Mouse (Mus musculus) heart, postnatal 25 days (tissue): ENCODE measurements around the gene Etl4. TPM values are rescaled to one million over a fixed set of nuclear protein-coding genes. Genes with fewer than 3 reads are reported as not detected.
"Not testable (repeated sequence)": the region's sequence is repeated elsewhere in the genome, so short reads cannot be mapped to it uniquely, and the experiment has no call there.

Experiments used
- DNase-seq: peaks from one replicate; pipeline ENCODE4 v3.0.0; 2022; ENCODE audit warnings: low spot score
- intact Hi-C: fragments of 180-260 bp; cut with DNase I; formaldehyde crosslinking; loops from one replicate; pipeline ENCODE4 v1.15.1; 2025
- total RNA-seq, 2 experiments: library from RNA; stranded (reverse); gene quantifications; 2 replicates each; pipeline ENCODE4 v1.2.3; 2021

Etl4 gene
- total RNA-seq, 2 experiments from 2014 or later = 36.9 to 40.8 TPM

DNA sequence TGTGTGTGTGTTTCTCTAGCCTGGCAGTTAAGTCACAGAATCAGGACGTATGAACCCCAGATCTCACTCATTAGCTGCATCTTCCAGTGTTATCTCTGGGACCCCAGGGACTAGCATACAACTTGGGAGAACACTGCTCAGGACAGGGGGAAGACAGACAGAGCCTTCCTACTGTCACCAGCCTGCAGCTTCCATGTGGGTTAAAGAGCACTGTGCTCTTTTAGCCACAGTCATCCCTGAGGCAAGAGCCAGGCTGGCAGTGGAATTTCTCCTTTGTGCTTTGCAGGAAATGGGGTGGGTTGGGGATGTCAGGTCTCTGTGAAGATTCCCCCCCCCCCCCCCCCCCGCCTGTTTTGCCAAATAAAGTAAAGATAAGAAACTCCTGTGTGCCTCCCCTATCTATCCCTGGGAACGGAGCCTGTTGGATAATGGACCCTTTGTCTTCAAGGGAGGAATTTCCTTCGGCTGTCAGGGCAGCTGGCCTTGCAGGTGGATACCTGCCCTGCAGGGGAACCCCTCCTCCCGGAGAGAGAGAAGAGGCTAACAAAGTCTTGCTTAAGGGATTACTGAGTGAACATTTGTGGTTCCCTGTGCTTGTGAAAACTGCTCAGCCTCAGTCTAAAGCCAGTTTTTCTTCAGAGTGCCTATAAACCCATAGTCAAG, 755.9 kb downstream of the Etl4 start:
- no peak for DNase-seq
- intact Hi-C loops = loop anchor here (5.0 kb wide), 1 partner anchor 143 kb away; no protein-coding TSS in a partner anchor

DNA sequence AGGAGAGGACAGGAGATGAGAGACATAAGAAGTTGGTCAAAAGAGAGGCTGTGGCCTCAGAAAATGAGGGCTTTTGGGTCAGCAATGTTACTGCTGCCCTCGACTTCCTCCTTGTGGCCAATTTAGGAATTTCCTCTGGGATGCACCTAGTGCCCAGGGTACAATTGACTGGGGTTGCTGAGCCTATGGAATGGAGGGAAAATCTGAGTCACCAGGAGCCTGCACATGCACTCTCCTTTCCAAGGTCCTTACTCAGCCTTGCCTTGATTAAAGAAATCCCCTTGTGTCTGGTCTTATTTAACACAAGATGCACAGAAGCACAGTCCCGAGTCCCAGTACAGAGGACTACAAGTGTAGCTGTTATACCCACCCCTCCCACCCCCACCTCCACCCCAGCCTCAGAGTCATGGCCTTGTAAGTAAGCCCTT, 756.5 kb downstream of the Etl4 start:
- intact Hi-C loops = loop anchor here (5.0 kb wide), 1 partner anchor 144 kb away; no protein-coding TSS in a partner anchor
- no peak for DNase-seq

DNA sequence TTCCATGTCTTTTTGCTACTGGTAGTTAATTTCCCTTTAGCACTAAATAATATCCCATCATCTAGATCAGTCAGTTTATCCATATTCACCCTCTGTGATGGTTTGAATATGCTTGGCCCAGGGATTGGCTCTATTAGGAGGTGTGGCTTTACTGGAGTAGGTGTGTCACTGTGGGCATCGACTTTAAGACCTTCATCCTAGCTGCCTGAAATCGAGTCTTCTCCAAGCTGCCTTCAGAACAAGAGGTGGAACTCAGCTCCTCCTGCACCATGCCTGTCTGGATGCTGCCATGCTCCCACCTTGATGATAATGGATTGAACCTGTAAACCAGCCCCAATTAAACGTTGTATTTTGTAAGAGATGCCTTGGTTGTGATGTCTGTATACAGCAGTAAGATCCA, 758.3 kb downstream of the Etl4 start:
- intact Hi-C loops = loop anchor here (5.0 kb wide), 1 partner anchor 146 kb away; no protein-coding TSS in a partner anchor
- DNase-seq = no peak

DNA sequence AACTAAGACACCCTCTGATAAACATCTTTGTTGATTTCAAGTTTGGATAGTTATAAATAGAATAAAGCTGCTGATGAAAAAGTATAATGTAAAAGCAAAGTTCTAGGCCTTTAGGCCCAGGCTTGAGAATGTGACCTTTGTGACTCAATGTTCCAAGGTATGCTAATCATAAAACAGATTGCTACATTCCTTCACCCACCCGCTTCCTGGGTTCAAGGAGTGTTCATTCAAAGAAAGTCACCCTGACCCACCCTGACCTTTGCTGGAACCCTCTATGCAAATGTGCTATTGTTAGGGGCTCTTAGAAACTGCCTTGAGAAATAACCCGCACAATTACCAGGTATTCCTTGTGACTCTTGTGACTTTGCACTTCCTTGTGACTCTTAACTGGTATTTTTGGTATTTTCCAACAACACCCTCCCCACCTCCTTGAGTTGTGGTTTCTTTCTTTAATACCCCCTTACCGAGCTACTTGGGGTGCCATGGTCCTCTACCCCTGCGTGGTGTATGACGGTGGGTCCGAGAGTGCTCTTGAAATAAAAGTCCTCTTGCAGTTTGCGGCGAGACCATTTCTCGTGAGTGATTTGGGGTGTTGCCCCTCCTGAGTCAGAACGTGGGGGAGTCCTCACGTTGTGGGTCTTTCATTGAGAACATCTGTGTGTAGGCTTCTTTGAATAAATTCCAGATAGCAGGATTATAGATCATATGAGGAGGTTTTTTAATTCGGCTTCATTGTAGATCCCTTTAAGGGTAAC, 758.9 kb downstream of the Etl4 start:
- not testable (repeated sequence) for DNase-seq
- intact Hi-C loops = loop anchor here (5.0 kb wide), 1 partner anchor 146 kb away; no protein-coding TSS in a partner anchor

DNA sequence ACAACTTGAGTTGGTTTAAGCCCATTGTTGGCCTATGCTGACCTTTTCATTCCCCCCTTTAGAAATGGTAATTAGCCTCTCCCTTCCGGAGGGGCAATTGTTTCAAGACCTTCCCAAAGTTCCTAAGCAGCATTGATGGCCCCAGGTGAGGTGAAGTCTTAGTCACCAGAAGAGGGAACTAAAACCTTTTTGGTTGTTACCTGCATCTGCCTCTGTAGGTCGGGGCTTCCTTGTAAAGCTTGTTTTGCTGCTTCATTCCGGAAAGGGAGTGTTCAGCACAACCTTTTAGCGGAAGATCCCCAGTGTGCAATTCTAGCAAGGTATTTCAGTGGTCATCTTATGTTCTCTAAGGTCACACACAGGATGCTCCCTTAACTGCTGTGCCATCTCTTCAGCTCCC, 759.8 kb downstream of the Etl4 start:
- intact Hi-C loops = loop anchor here (5.0 kb wide), 1 partner anchor 147 kb away; no protein-coding TSS in a partner anchor

DNA sequence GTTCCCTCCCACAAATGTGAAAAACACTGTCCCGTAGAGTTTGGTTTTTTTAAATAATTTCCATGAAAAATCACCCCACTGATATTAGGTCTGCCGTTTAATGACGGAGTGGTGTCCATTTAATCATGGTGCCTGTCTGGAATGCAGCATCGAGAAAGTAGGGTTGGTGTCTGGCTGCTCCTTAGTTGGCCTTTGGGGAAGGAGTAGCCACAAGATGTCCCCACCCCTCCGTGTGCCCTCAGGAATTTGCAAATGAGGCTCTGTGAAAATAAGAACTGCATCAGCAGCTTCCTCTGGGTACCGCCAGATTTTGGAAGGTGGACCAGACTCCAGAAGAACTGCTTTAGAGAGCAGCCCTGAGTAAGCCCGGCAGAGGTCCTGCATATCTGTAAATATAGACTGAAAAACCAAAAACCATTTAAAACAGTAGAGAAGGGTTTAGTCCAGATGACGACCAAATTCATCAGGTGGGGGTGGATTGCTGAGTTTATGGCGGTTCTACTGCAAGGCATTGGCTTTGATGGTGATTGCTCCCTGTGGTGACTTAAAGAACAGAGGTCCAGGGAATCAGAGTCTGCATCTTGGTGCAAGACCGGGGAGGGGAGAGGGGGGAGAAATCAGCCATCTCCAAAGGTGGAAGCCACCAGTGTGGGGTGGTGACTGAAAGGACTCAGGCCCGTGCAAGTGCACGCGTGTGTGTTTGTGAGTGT, 762.1 kb downstream of the Etl4 start:
- intact Hi-C loops = loop anchor here (2.0 to 10.0 kb wide), 3 partner anchors 106 to 395 kb away; no protein-coding TSS in a partner anchor
- DNase-seq = no peak

More for the DNA sequence above, 759.8 kb downstream of the Etl4 start:
- DNase-seq = no peak

DNA sequence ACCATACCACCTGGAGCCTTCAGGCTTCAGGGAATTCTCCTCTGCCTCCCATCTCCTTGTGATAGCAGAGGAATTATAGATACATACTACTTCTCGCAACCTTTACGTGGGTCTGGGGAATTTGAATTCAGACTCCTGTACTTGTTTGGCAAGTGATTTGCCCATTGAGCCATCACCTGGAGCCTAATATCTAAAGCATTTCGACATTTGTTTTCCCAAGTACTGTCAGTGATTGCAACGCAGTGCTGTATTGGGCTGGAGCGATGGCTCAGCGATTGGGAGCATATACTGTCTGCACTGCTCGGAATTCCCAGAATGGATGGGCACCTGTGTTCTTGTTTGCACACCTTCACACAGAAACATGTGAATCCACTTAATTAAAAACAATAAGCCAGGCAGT, 762.7 kb downstream of the Etl4 start:
- DNase-seq = no peak
- intact Hi-C loops = loop anchor here (2.0 to 10.0 kb wide), 3 partner anchors 105 to 395 kb away; no protein-coding TSS in a partner anchor

DNA sequence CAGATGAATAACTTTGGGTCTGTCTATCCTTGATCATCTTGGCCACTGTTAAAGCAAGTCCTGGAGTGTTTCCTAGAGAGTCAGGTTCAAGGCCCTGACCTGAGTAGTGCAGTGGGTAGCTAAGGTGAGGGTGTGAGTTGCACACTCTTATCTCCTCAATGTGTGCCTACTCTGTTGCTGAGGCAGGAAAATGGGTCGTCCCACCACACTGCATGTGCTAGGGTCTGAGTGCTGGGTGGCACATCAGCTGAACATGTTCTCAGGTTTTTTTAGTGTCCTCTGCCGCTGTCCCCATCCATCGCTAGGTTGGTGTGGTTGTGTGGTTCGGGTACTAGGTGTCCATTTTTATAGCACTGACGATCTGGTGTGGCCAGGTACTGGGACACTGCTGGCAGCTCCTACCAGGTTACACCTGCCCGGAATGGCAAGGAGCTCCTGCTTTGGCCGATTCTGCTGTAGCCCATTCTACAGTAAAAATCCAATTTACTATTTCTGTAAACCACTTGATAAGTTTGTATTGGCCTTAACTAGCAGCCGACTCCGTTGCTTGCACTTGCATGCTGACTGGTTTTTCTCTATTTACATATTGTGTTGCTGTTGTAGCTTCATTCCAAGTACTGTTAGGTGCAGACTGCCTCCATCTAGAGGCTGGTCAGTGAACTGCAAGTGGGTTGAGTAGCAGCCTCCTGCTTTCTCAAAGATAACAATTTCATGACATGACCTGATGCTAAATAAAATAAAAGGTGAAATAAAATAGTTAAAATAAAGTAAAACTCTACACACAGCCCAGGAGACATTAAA, 763.4 kb downstream of the Etl4 start:
- intact Hi-C loops = loop anchor here (2.0 to 10.0 kb wide), 3 partner anchors 104 to 396 kb away; no protein-coding TSS in a partner anchor
- no peak for DNase-seq

DNA sequence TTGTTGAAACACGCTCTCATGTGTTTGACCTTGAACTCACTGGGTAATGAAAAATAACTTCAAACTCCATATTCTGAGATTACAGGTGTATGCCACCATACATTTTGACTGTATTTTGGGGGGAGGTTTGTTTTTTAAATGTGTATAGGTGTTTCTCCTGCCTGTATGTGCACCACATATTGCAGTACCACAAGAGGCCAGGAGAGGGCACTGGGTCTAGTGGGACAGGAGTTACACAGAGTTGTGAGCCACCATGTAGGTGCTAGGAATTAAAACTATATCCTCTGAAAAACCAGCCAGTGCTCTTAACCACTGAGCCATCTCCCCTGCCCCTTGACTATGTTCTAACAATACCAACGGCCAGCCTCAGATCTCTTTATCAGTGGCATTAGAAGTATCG, 766.8 kb downstream of the Etl4 start:
- no peak for DNase-seq
- intact Hi-C loops = loop anchor here (10.0 kb wide), 1 partner anchor 182 kb away; no protein-coding TSS in a partner anchor

DNA sequence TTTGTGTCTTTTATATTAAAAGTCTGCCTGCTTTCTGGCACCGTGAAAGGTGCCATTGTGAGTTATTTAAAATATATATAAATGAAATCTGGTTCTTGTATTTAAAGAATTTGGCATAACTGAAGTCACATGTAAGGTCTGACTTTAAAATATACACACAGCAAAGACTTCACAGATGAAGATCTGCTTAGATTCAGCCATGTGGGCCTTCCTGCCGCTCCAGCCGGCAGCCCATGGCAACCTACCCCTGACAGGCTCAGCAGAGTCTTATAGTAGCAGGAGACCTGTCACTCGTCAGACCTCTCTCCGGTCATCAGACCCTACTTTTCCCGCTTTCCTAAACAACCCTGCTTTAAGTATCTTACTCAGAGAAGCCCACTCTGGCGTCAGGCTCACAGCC, 769.2 kb downstream of the Etl4 start:
- intact Hi-C loops = loop anchor here (10.0 kb wide), 1 partner anchor 184 kb away; no protein-coding TSS in a partner anchor
- DNase-seq = no peak

DNA sequence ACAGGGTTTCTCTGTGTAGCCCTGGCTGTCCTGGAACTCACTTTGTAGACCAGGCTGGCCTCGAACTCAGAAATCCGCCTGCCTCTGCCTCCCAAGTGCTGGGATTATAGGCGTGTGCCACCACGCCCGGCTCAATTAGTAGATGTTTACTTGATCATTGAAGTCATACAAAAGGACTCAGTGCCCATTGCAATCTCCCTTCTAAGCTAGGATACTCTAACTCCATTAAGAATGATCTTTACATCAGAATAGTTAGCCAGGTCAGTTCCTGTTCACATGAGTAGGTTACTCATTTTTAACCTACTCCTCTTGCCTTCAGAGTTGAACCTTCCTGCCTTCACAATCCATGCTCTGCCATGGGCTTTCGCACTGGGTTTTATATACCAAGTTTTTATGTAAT, 772.6 kb downstream of the Etl4 start:
- DNase-seq, intact Hi-C loops: not testable (repeated sequence)

DNA sequence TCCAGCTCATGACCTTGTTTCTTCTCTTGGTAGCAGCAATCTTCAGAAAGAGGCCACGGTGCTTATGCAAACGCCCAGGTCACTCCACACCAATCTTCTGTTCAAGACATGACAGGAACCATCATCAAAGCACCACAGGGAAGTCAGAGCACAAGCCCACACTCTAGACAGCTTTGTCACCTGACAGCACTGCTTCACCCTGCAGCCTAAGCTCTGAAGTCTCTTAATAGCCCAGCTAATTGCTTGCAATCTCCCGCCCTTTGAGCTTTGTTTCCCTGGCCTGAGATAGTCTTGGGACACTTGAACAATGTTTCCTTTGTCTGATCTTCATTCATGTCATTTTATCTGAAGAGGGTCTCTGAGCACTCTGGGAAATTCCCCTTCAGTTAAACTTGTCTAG, 779.8 kb downstream of the Etl4 start:
- DNase-seq = no peak
- intact Hi-C loops = no loop called here

DNA sequence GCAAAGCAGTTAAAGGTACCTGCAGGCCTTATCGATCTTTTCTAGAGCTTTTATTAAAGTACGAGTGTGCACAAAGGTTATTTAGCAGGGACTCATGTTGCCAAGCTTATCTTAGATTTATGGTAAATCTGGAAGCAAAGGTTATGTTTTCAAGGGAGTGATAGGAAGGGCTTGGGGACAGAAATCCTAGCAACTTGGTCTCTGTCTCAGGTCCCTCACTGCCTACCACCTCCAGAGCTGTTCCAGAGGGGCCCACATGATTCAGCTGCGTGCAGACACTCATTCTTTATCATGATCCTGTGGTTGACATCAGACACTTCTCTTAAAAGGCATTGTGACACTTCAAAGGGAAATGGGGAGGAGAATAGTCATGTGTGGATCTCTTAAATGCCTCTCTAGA, 783.3 kb downstream of the Etl4 start:
- DNase-seq = no peak
- intact Hi-C loops = no loop called here

DNA sequence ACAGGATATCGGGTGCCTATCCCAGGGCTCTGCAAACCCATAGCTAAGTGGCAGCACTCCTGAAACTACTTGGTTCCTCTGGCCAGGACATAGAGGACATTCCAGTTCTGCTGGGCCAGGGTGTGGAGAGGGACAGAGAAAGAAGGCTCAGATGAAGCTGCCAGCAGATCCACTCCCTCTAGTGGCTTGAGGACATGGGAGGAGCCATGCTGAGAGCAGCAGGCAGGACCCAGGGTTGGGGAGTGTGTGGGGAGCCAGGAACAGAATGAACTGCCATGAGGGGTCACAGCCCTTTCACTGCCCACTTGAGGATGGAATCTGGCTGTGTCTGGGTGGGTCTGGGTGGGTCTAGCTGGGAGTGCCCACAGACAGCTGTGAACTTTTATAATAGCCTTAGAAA, 784.2 kb downstream of the Etl4 start:
- intact Hi-C loops = no loop called here
- DNase-seq = no peak

DNA sequence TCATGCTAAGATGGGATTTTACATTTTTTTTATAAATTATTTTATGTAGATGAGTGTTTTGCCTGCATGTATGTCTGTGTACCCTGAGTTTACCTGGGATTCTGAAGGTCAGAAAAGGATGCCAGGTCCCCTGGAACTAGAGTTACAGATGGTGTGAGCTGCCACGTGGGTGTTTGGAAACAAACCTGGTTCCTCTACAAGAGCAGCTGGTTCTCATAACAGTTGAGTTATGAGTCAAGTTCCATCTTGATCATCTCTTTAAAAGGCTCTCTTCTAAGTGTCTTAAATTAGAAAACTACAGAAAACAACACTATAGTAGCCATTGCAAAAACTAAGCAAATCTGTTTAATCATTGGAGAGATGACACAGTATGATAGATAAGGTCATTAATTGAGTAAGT, 788.1 kb downstream of the Etl4 start:
- DNase-seq = no peak
- intact Hi-C loops = no loop called here

DNA sequence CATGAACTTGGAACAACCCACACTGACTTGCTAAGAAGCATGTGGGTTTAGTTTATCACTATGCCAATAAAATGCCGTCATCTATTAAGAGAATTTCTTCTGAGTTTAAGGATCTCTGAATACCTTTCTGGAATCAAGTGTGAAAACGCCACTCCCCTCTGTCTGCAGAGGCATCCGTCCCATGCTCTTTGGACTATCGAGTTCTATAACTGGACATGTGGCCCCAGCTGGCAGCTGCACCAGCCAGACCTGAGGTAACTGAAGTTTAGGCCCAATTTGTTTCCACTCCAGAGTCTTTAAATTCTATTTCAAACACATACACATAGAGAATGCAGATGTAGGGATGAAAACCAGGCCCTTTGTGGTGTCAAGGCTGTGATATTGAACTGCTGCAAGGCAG, 795.5 kb downstream of the Etl4 start:
- no peak for DNase-seq
- intact Hi-C loops = no loop called here

DNA sequence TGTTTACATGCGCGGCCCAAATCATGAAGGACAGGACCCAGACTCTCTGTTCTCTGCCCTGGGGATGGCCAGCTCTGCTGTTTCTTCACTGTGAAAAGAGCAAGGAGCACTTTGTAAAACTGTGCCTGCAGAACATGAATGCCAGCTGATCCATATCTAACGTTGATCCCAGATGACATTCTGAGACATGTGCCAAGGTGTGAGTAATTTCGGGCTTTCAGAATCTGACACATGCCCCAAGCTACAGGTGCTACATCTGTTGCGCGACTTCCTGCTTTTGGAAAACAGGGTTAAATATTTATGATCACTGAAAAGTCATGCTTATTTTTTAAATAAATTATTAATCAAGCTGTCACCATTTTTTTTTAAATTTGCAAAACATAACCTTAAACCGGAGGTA, 801.0 kb downstream of the Etl4 start:
- no peak for DNase-seq
- intact Hi-C loops = no loop called here

DNA sequence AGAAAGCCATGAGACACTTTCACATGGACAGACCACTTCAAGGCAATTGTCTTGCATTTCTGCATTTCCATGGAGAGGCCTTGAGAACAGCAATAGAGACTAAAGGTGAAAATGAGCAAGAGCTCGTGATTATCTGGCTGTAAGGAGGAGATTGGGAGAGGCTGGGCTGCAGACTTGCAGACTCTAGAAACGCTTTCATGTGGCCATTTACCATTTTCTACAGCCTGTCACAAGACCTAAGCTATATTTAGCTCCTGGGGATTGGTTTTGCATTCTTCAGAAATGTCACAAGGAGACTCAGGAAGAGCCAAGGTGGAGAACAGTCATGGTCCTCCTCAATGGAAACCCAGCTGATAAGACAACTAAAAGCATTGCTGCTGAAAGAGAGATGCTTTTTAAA, 801.4 kb downstream of the Etl4 start:
- intact Hi-C loops = no loop called here
- no peak for DNase-seq

DNA sequence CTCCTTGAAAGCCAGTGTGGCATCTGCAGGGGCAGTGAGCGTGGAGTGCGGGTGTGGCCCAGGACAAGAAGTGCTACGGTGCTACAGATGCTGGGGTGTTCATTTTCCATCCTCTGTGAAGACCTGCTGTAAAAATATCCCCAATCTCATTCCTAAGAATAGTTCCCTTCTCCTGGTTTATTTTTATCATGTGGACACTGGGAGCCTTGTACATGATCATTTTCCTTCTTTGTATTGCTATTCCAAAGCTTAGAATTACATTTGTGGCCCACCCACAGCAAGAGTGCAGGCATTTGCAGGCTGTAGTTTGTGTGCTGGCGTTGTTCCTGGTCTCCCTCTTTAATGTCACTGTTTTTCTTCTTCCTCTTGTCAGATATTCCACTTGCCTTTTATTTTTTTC, 809.5 kb downstream of the Etl4 start:
- intact Hi-C loops = no loop called here
- DNase-seq = no peak
